Mouse (Mus musculus): ENCODE results near the gene Slc39a8.

Gene Slc39a8

DNA sequence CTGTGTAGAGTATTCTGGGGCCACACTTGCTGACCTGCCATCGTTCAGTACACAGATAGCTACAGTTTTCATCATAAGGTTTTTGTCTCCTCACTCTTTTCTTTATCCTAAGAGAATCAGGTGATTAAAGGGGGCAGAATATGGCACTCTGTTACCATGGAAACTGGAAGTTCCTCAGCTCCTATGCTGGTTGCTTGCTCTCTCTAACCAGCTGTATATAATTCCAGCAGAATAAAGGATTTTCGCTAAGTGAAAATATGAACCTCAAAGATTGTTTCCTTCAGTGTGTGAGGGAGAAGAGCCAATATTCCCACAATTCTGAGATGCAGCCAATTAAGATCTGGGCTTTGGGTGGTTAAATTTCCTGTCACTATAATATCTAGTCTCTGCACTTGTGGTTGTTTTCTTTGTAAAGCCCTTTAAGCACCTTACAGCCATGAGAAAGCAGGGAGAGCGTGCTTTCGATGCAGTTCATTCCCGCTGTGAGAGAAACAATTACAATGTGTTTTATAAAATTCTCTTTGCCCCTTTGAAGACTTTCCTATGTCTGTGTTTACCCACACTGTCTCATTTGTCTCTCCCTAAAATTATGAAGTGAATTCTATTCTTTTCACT, 93.6 kb downstream of the Slc39a8 start:
- no peak for DNase-seq (ENCODE audit: low read depth)

DNA sequence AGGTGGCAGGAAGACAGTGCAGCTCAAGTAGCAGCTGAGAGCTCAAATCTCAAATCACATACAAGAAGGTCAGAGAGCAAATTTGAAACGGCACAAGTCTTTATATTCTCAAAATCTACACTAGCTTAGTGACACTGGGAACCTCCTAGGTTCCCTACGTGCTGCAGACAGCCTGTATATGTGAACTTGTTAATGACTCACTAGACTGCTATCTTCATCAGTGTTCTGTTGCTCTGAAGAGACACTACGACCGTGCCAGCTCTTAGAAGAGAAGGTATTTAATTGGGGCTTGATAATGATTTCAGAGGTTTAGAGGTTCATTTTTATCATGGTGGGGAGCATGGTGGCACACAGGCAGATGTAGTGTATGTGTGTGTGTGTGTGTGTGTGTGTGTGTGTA, 94.2 kb downstream of the Slc39a8 start:
- DNase-seq (ENCODE audit: low read depth) = no peak

DNA sequence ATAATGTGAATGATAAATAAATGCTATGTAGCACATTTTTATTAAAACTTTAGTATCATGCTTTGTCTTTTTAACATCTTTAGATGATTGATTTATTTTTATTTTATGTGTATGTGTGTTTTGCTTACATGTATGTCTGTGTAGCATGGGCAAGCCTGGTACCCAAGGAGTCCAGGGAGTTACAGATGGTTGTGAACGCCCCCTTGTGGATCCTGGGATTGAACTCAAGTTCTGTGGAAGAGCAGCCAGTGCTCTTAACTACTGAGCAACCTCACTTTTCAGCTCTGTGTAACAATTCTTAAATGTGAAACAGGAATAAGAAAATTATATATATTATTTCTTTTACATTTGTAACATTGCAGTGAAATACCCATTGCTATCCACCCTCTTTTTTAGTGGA, 101.7 kb downstream of the Slc39a8 start:
- peak; percentile 22 for DNase-seq (ENCODE audit: low read depth)

DNA sequence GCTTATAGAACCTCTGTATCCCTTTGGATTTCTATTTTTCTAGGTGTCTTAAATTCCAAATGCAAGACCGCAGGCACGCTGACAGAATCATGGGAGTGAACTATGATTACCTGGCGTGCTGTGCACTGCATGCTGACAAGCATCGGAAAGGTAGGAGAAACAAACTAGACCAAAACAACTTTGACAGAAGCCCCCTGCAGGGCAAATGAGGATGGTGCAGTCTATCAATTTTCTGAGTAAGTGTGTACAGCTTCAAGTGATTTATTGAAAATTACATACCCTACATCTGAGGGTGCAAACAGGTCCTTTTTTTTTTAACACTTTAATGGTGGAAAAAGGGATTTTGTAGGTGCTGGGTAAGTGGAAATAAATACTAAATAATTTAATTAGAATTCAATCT, 103.1 kb downstream of the Slc39a8 start:
- DNase-seq (ENCODE audit: low read depth) = peak; percentile 7

DNA sequence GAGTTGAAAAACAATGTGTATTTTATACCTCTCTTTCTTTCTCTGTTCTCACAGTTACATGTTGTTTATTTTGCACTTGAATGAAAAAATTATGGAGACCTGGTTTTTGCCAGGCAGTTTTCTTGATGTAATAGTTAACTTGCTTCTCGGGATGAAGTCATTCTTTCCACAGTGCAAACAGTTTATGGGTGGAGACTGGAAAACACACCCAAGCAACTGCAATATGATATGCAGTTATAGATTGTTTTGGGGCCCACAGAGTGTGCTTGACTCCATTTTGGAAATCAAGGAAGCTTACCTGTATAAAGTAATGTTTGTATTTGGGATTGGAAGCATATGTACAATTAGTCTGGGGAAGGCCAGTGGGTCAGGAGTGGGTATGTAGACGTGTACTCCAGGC, 112.4 kb downstream of the Slc39a8 start:
- DNase-seq (ENCODE audit: low read depth) = no peak

Data from 416B (cell line).